Mouse (Mus musculus): ENCODE measurements around the gene Tex19.2. TPM values are rescaled to one million over a fixed set of nuclear protein-coding genes. Genes with fewer than 3 reads are reported as not detected.

The Tex19.2 gene
- not detected in 2 replicates for polyA plus RNA-seq (2015; fragmentation: Nextera tagmentation; extraction: Ambion mirVana)

DNA sequence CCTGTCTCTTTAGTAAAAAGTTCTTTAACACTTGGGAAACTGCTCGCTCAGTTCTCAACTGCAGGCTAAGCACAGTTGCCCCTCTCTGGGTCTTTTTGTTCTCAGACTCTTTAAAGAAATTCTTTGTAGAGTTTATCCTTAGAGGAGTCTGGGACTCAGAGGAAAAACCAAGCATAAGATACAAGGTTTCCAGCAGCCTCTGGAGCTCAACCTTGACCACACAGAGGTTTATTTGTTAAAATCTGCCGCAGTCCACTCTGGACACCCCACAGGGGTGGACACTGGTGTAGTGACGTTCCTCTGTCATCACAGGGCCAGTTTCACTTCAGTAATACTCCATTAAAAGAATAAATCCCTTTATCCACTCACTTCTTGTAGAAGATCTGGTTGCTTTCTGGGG, at the start of gene Tex19.2:
Gene Tex19.2 (minus strand): TSS at position 101 of the 400 bp plus-strand sequence.
- Histone ChIP-seq H3K27ac (no peak within 1 kb of the TSS), H3K9me3 (no peaks in the 10 kb centered on the region), H3K4me1 (replicated peaks) (no peaks in the 10 kb centered on the region), H3K4me2 (replicated peaks) (no peak within 1 kb of the TSS), H3K4me3 (replicated peaks) (no peak within 1 kb of the TSS), H3K27me3 (replicated peaks) (no peaks in the 10 kb centered on the region), H3K36me3 (no peaks in the 10 kb centered on the region), H3K9ac (no peak within 1 kb of the TSS)
- no peak for ATAC-seq
- 87% methylated on average over 3 of the region's 3 CpGs for WGBS

GRCm38 (mm10) chr11:121163751-121164150, 45.3 kb upstream of the Tex19.2 start:
- Histone ChIP-seq H3K9ac (no peak overlapping the region), H3K4me1 (replicated peaks) (no peaks in the 10 kb centered on the region), H3K9me3 (no peaks in the 10 kb centered on the region), H3K4me3 (replicated peaks) (no peak overlapping the region), H3K27ac (no peak overlapping the region), H3K4me2 (replicated peaks) (no peak overlapping the region), H3K36me3 (no peaks in the 10 kb centered on the region), H3K27me3 (replicated peaks) (no peaks in the 10 kb centered on the region)
- no peak for ATAC-seq
- 83% methylated on average over 4 of the region's 4 CpGs for WGBS

- H3K9me3 ChIP-seq, result no peaks in the 10 kb centered on the region
- H3K4me3 ChIP-seq (replicated peaks), result no peak overlapping the region
- H3K4me1 ChIP-seq (replicated peaks), result peaks cover 4% of the 10 kb centered on the region; the same call in 1 of the 2 replicates
- H3K36me3 ChIP-seq, result no peaks in the 10 kb centered on the region
- no peak overlapping the region for H3K9ac ChIP-seq
- no peak overlapping the region for H3K4me2 ChIP-seq (replicated peaks)
- no peak for ATAC-seq
- peaks cover 22% of the 10 kb centered on the region for H3K27me3 ChIP-seq (replicated peaks)
- WGBS, result 90% methylated on average over 26 of the region's 26 CpGs
- H3K27ac ChIP-seq, result no peak overlapping the region
Measured at GRCm38 (mm10) chr11:121160636-121161346, 42.3 kb upstream of the Tex19.2 start.

DNA sequence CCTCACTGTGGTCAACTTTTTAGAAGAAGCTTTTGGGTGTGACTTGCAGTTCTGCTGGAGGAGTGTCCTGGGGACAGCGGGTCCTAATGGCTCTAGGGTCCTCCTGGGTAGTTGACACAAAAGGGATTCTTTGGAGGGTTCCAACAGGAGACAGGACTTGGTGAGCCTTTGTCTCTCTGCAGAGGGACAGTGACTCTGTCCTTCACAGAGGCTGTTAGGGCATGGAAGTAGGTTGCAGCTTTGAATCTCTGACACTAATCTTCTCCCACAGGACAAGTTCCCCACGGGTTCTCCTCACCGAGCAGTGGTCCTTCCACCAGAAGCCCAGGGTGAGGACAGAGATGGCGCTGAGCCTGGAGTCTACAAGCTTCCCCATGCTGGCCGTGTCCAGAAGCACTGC, 41.5 kb upstream of the Tex19.2 start, which contains the start of gene Uts2r:
Gene Uts2r (plus strand): TSS at position 301 of the 400 bp plus-strand sequence.
- Histone ChIP-seq H3K4me3 (replicated peaks) (no peak within 1 kb of the TSS), H3K9me3 (no peaks in the 10 kb centered on the region), H3K4me2 (replicated peaks) (no peak within 1 kb of the TSS), H3K36me3 (no peaks in the 10 kb centered on the region), H3K4me1 (replicated peaks) (peaks cover 4% of the 10 kb centered on the region; the same call in 1 of the 2 replicates), H3K27me3 (replicated peaks) (peaks cover 30% of the 10 kb centered on the region), H3K9ac (no peak within 1 kb of the TSS), H3K27ac (no peak within 1 kb of the TSS)
- 80% methylated on average over 5 of the region's 5 CpGs for WGBS
- no peak for ATAC-seq

GRCm38 (mm10) chr11:121156411-121156891, 38.0 kb upstream of the Tex19.2 start:
- H3K4me1 ChIP-seq (replicated peaks), result peaks cover 4% of the 10 kb centered on the region; the same call in 1 of the 2 replicates
- H3K27ac ChIP-seq, result no peak overlapping the region
- peaks cover 34% of the 10 kb centered on the region for H3K27me3 ChIP-seq (replicated peaks)
- peak overlapping the region; percentile 33 for H3K4me3 ChIP-seq (replicated peaks)
- WGBS, result 2% methylated on average over 45 of the region's 45 CpGs
- H3K9ac ChIP-seq, result peak overlapping the region; percentile 32; the same call in 1 of the 2 replicates
- no peaks in the 10 kb centered on the region for H3K9me3 ChIP-seq
- H3K4me2 ChIP-seq (replicated peaks), result peak overlapping the region; percentile 74
- H3K36me3 ChIP-seq, result no peaks in the 10 kb centered on the region
- ATAC-seq, result no peak

DNA sequence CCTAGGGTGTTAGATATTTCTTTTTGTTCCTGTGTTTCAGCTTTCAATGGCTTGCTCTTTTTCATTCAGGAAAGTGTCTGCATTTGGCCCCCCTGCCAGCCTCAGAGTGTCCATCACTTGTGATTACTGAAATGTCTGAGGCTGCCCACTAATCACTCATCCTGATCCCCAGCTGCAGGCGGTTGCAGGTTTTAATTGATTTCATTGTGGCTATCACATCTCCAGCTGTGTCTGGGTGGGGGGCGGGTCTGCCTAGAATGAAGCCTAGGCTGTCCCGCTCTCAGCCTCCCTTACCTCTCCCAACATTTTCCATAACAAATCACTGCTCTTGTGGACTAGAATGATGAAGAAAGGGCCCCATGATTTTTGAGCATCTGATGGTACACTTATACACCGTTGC, 35.7 kb upstream of the Tex19.2 start:
- Histone ChIP-seq H3K4me3 (replicated peaks) (no peak overlapping the region), H3K4me2 (replicated peaks) (no peak overlapping the region), H3K4me1 (replicated peaks) (peaks cover 4% of the 10 kb centered on the region; the same call in 1 of the 2 replicates), H3K9ac (no peak overlapping the region), H3K36me3 (no peaks in the 10 kb centered on the region), H3K27ac (no peak overlapping the region), H3K27me3 (replicated peaks) (peaks cover 34% of the 10 kb centered on the region), H3K9me3 (no peaks in the 10 kb centered on the region)
- 48% methylated on average over 4 of the region's 4 CpGs for WGBS
- ATAC-seq, result no peak

- no peaks in the 10 kb centered on the region for H3K9me3 ChIP-seq
- no peak for ATAC-seq
- no peaks in the 10 kb centered on the region for H3K4me1 ChIP-seq (replicated peaks)
- no peaks in the 10 kb centered on the region for H3K36me3 ChIP-seq
- WGBS, result 84% methylated on average over 3 of the region's 3 CpGs
- H3K4me3 ChIP-seq (replicated peaks), result no peak overlapping the region
- no peaks in the 10 kb centered on the region for H3K27me3 ChIP-seq (replicated peaks)
- H3K4me2 ChIP-seq (replicated peaks), result no peak overlapping the region
- H3K27ac ChIP-seq, result no peak overlapping the region
- no peak overlapping the region for H3K9ac ChIP-seq
Measured at GRCm38 (mm10) chr11:121148193-121148592, 29.7 kb upstream of the Tex19.2 start.

DNA sequence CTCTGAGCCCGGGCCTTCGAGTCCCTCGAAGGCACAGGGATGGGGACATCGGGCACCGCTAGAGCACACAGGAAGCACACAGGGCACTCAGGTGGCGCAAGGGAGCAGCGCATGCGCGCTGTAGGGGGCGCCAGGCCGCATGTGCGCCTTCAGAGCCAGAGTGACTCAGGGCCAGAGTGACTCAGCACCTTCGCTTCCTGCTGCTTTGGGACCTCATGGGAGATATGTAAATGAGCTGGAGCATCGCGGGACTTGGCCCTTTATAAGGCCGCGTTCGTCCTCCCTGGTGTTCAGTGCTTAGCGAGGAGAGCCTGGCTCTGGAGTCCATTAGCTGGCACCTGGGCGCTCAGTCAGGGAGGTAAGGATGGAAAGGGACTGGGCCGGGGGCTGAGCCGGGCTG, 27.4 kb upstream of the Tex19.2 start, which contains the start of gene Tex19.1:
Gene Tex19.1 (plus strand): TSS at position 279 of the 400 bp plus-strand sequence.
- Histone ChIP-seq H3K27ac (no peak within 1 kb of the TSS), H3K4me2 (replicated peaks) (no peak within 1 kb of the TSS), H3K4me1 (replicated peaks) (no peaks in the 10 kb centered on the region), H3K4me3 (replicated peaks) (no peak within 1 kb of the TSS), H3K36me3 (no peaks in the 10 kb centered on the region), H3K27me3 (replicated peaks) (no peaks in the 10 kb centered on the region), H3K9me3 (no peaks in the 10 kb centered on the region), H3K9ac (no peak within 1 kb of the TSS)
- 92% methylated on average over 22 of the region's 22 CpGs for WGBS
- no peak for ATAC-seq

GRCm38 (mm10) chr11:121143325-121144015, 25.0 kb upstream of the Tex19.2 start:
- Histone ChIP-seq H3K9ac (no peak overlapping the region), H3K9me3 (no peaks in the 10 kb centered on the region), H3K4me3 (replicated peaks) (no peak overlapping the region), H3K27me3 (replicated peaks) (no peaks in the 10 kb centered on the region), H3K4me2 (replicated peaks) (no peak overlapping the region), H3K4me1 (replicated peaks) (0 out of 2 replicates have a peak, but pooled peaks cover 4% of the 10 kb centered on the region), H3K36me3 (no peaks in the 10 kb centered on the region), H3K27ac (no peak overlapping the region)
- WGBS, result 75% methylated on average over 9 of the region's 9 CpGs
- peak; percentile 88 for ATAC-seq

- no peak overlapping the region for H3K9ac ChIP-seq
- H3K9me3 ChIP-seq, result no peaks in the 10 kb centered on the region
- H3K27me3 ChIP-seq (replicated peaks), result no peaks in the 10 kb centered on the region
- no peak overlapping the region for H3K4me2 ChIP-seq (replicated peaks)
- no peak overlapping the region for H3K4me3 ChIP-seq (replicated peaks)
- no peak overlapping the region for H3K27ac ChIP-seq
- H3K4me1 ChIP-seq (replicated peaks), result 0 out of 2 replicates have a peak, but pooled peaks cover 4% of the 10 kb centered on the region
- ATAC-seq, result no peak
- WGBS, result 42% methylated on average over 6 of the region's 6 CpGs
- H3K36me3 ChIP-seq, result no peaks in the 10 kb centered on the region
Measured at GRCm38 (mm10) chr11:121138732-121139131, 20.3 kb upstream of the Tex19.2 start.

- ATAC-seq, result no peak
- 86% methylated on average over 5 of the region's 5 CpGs for WGBS
- Histone ChIP-seq H3K4me1 (replicated peaks) (0 out of 2 replicates have a peak, but pooled peaks cover 4% of the 10 kb centered on the region), H3K9me3 (no peaks in the 10 kb centered on the region), H3K36me3 (no peaks in the 10 kb centered on the region), H3K4me2 (replicated peaks) (no peak overlapping the region), H3K27ac (no peak overlapping the region), H3K4me3 (replicated peaks) (no peak overlapping the region), H3K9ac (no peak overlapping the region), H3K27me3 (replicated peaks) (no peaks in the 10 kb centered on the region; the same call in 1 of the 2 replicates)
Measured at GRCm38 (mm10) chr11:121137682-121138081, 19.2 kb upstream of the Tex19.2 start.

- no peak overlapping the region for H3K27ac ChIP-seq
- no peak for ATAC-seq
- no peak overlapping the region for H3K4me2 ChIP-seq (replicated peaks)
- H3K4me3 ChIP-seq (replicated peaks), result no peak overlapping the region
- no peaks in the 10 kb centered on the region; the same call in 1 of the 2 replicates for H3K27me3 ChIP-seq (replicated peaks)
- H3K4me1 ChIP-seq (replicated peaks), result no peaks in the 10 kb centered on the region
- 23% methylated on average over 1 of the region's 1 CpGs for WGBS
- no peaks in the 10 kb centered on the region for H3K36me3 ChIP-seq
- no peaks in the 10 kb centered on the region for H3K9me3 ChIP-seq
- no peak overlapping the region for H3K9ac ChIP-seq
Measured at GRCm38 (mm10) chr11:121134600-121134999, 16.1 kb upstream of the Tex19.2 start.

All from intestine, embryonic 15.5 days (tissue).